Mouse (Mus musculus): ENCODE data around the gene Zg16. TPM values are rescaled to one million over a fixed set of nuclear protein-coding genes. Genes with fewer than 3 reads are reported as not detected.
"Not testable (repeated sequence)": the region's sequence is repeated elsewhere in the genome, so short reads cannot be mapped to it uniquely, and the experiment has no call there.

The Zg16 gene
- polyA plus RNA-seq, 1 experiment from 2014 or later, result not detected

DNA sequence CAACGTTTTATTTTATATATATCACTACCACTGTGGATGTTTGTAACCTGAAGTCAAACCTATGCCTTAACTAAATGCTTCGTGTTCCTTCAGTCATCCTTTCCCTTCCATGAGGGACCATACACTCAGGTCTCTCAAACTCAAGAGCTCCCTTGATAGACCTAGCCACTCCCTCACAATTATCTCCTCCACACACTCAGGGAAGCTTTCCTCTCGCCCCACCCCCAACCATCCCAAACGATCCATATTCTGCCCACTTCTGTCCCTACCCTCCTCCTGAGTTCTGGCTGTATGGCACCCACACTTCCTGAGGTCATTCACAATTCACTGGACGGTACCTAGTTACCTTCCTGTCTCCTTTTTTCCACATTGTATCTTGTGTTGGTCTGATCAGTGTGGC lies 11.4 kb upstream of the Zg16 start:
- no peak for DNase-seq (ENCODE audit: low spot score)
- Histone ChIP-seq H3K4me1 (peaks cover 7% of the 10 kb centered on the region; the same call in 1 of the 2 replicates), H3K27ac (no peak overlapping the region), H3K27me3 (ENCODE audit: insufficient read depth, poor library complexity, severe bottlenecking) (no peaks in the 10 kb centered on the region), H3K9me3 (no peaks in the 10 kb centered on the region), H3K4me3 (no peak overlapping the region), H3K36me3 (no peaks in the 10 kb centered on the region)
- 80% methylated on average over 5 of the region's 5 CpGs for WGBS

DNA sequence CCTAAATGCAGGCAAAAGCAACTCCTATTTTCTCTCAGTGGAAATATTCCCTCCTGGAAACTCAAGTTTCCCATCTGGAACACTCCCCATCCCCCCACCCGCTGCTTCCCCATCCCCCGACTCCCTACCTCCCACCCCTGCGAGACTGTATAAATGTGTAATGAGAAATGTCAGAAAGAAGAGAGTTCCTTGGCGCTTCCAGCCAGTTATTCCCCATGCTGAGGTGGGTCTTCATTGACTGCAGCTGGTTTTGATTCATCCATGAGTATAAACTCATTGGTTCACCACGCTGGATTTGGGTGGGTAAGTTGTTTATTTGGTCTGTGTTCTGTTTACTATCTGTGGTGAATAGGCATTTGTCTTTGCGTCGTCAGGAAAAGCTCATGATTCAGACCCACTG lies 9.3 kb upstream of the Zg16 start:
- Histone ChIP-seq H3K27ac (no peak overlapping the region), H3K9me3 (no peaks in the 10 kb centered on the region), H3K4me3 (no peak overlapping the region), H3K27me3 (ENCODE audit: insufficient read depth, poor library complexity, severe bottlenecking) (no peaks in the 10 kb centered on the region), H3K4me1 (peaks cover 20% of the 10 kb centered on the region), H3K36me3 (no peaks in the 10 kb centered on the region)
- no peak for DNase-seq (ENCODE audit: low spot score)
- WGBS, result 70% methylated on average over 7 of the region's 7 CpGs

DNA sequence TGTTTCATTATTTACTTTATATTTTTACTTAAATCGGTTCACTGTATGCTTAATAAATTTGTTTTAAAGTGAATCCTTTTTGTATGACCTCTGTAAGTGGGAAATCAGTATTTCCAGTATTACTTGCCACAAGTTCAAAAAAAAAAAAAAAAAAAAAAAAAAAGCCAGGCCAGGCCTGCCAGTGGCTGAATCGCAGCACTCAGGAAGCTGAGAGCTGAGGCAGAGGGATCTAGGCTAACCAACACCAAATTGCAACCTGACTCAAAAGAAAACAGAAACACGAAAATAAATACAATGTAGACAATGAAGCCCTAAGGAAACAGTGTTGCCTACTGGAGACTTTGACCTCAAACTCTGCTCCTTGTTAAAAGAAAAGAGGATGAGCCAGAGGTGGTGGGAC lies 6.8 kb upstream of the Zg16 start:
- WGBS, result 76% methylated on average over 3 of the region's 3 CpGs
- Histone ChIP-seq H3K9me3 (no peaks in the 10 kb centered on the region), H3K36me3 (no peaks in the 10 kb centered on the region), H3K4me1 (peaks cover 28% of the 10 kb centered on the region), H3K27me3 (ENCODE audit: insufficient read depth, poor library complexity, severe bottlenecking) (peaks cover 9% of the 10 kb centered on the region; the same call in 1 of the 2 replicates), H3K4me3 (no peak overlapping the region), H3K27ac (no peak overlapping the region)
- DNase-seq (ENCODE audit: low spot score), result no peak

DNA sequence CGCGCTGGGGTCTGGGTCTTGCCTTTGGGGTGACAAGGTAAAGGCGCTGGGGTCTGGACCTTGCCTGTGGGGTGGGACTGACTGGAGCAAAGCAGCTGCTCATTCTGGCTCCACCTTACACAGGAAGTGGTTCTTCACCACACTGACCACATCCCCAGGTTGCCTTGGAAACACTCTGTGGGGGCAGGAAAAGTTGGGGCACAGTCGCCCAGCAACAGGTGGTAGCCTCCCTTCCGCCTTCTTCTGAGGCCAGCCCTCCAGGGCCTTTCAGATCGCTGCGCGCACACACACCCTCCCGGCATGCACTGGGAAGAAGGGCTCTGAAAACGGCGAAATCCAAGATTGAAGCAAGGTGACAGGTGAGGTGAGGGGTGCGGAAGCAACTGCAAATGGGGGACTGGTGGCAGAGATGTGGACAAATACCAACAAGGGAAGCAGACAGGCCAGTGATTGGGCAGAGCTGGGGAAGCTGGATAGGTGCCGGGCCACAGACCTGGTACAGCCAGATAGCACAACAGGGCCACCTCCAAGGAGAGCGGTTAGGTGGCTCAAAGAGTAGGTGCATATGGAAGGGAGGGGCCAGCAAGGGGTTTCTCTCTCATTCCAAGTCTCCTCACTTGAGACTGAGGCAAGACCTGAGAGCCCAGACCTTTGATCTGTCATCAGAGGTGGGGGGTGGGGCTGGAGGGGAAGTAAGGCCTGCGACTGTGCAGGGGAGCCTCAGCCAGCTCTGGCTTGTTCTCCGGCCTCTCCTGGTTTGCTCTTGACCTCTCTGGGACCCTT lies 4.2 kb upstream of the Zg16 start, which contains the start of gene AI467606:
AI467606 (plus strand) TSS at position 246 of the 783 bp plus-strand sequence.
- peaks cover 9% of the 10 kb centered on the region; the same call in 1 of the 2 replicates for H3K27me3 ChIP-seq (ENCODE audit: insufficient read depth, poor library complexity, severe bottlenecking)
- no peaks in the 10 kb centered on the region for H3K36me3 ChIP-seq
- peak within 1 kb of the TSS; percentile 77 for H3K27ac ChIP-seq
- 57% methylated on average over 16 of the region's 16 CpGs for WGBS
- H3K4me1 ChIP-seq, result peaks cover 31% of the 10 kb centered on the region
- DNase-seq (ENCODE audit: low spot score), result no peak
- H3K9me3 ChIP-seq, result no peaks in the 10 kb centered on the region
- H3K4me3 ChIP-seq, result peak within 1 kb of the TSS; percentile 20; the same call in 1 of the 2 replicates

DNA sequence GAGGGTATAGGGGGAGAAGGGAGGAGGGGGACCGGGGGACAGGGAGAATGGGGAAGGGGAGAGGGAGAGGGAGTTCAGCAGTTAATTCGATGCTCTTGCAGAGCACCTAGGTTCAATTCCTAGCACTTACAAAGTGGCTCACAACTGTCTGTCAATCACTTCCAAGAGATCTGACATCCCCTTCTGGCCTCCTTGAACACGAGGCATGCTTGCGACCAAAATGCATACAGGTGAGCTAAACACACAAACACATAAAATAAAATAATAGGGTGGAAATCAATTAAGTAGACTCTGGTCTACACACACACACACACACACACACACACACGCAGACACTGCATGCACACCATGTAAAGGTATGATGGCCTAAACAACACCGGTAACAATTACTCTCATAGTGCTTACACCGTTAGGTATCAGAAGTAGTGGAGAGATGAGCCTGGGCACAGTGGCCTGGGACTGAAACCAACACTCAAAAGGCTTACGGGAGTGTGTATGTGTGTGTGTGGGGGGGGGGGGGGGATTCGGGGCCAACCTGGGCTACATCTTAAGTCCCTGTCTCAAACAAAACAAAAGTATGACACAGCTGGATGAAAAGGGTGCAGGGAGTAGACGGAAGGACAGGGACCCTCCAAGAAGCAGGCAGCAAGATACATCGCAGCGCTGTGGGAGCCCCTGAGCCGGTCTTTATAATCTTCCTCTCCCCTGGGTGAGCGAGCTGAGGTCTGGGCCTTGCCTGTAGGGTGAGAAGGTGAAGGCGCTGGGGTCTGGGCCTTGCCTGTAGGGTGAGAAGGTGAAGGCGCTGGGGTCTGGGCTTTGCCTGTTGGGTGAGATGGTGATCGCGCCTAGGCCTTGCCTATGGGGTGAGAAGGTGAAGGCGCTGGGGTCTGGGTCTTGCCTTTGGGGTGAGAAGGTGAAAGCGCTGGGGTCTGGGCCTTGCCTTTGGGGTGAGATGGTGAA lies 3.3 kb upstream of the Zg16 start:
- no peak overlapping the region; the same call in 1 of the 2 replicates for H3K4me3 ChIP-seq

DNA sequence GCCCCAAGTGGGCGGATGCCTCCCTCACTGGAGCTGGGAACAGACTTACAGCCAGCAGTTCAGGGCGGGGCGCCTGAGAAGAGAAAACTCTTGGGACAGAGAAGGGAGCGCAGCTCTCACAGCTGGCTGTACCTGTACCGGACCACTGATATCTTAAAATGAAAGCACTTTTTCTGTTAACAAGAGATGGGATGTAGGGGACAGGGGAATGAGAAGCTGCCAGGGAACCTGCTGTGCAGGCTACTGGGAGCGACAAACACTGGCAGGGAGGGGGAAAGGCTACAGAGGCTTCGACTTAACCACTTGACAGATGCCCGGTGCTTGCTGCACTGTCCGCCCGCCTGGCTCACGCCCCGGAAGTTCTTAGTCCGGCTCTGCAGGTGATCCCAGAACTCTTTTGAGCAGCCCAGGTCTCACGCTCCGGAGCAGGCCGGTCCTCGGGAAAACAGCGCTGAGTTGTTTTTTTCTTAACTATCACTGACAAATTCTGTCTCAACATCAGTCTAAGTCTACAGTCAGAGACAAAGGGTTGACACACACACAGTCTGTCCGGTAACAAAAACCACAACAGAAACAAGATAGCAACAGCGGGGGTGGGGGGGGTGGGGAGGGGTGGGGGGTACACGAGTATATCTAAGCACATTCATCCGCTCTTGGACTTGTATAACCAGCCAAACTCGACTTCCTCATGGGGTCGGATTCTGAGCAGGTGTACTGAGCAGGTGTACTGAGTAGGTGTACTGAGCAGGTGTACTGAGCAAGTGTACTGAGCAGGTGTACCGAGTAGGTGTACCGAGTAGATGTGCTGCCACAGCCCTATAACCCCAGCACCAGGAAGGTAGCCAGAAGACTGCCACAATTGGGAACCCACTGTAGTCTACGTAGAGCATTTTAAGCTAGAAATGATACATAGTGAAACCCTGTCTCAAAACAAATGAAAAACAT lies 2.0 kb upstream of the Zg16 start:
- H3K4me1 ChIP-seq, result peaks cover 35% of the 10 kb centered on the region
- H3K36me3 ChIP-seq, result no peaks in the 10 kb centered on the region
- peaks cover 9% of the 10 kb centered on the region; the same call in 1 of the 2 replicates for H3K27me3 ChIP-seq (ENCODE audit: insufficient read depth, poor library complexity, severe bottlenecking)
- H3K27ac ChIP-seq, result peak overlapping the region; percentile 80
- 20% methylated on average over 27 of the region's 27 CpGs for WGBS
- DNase-seq (ENCODE audit: low spot score), result no peak
- H3K4me3 ChIP-seq, result peak overlapping the region; percentile 53
- no peaks in the 10 kb centered on the region for H3K9me3 ChIP-seq

More for the DNA sequence above, 3.3 kb upstream of the Zg16 start:
- no peaks in the 10 kb centered on the region for H3K9me3 ChIP-seq
- H3K4me1 ChIP-seq, result peaks cover 34% of the 10 kb centered on the region
- peaks cover 9% of the 10 kb centered on the region; the same call in 1 of the 2 replicates for H3K27me3 ChIP-seq (ENCODE audit: insufficient read depth, poor library complexity, severe bottlenecking)
- DNase-seq (ENCODE audit: low spot score), result no peak
- 78% methylated on average over 20 of the region's 20 CpGs for WGBS
- H3K36me3 ChIP-seq, result no peaks in the 10 kb centered on the region
- H3K27ac ChIP-seq, result peak overlapping the region; percentile 77; the same call in 1 of the 2 replicates

DNA sequence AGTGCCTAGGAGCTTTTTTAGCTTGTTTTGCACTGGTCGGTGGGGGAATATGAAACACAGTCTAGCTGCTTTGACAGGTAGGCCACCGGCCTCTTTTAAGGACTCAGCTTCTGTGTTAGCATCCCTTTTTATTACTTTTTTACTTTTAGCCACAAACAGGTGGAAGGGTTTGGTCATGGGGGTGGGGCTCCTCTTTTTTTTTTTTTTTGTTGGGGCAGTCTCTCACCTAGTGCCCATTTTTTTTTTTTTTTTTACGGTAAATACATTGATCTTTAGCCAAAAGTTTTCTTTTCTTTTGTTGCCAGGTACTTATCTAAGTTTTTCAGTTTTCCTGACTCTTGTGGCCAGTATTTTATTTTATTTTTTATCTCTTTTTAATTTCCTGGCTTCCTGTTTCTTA lies 955 bp upstream of the Zg16 start:
- Histone ChIP-seq H3K27me3 (ENCODE audit: insufficient read depth, poor library complexity, severe bottlenecking) (peaks cover 9% of the 10 kb centered on the region; the same call in 1 of the 2 replicates), H3K4me3 (no peak overlapping the region), H3K27ac (no peak overlapping the region), H3K4me1 (peaks cover 35% of the 10 kb centered on the region), H3K9me3 (no peaks in the 10 kb centered on the region), H3K36me3 (no peaks in the 10 kb centered on the region)
- WGBS, result 83% methylated on average over 3 of the region's 3 CpGs
- no peak for DNase-seq (ENCODE audit: low spot score)

DNA sequence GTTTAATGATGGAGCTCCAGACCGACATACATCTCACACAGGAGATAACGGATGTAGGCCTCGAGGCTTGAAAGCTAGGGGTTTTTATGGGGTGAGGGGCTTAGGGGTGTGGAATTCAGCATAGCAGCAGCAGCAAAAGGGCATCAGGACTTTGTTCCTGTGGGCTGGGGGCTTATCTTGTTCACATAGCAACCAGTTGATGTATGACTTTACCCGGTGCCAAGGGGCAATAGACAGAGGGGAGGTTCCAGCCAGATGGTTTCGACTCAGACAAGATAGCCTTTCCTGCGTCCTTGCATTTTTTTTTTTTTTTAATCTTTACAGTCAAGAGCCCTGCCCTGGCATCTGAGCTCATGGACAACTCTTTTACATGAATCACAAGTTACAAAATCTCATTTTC lies 1.4 kb downstream of the Zg16 start:
- not testable (repeated sequence) for DNase-seq (ENCODE audit: low spot score); H3K4me3 ChIP-seq; H3K27me3 ChIP-seq (ENCODE audit: insufficient read depth, poor library complexity, severe bottlenecking); H3K9me3 ChIP-seq; H3K27ac ChIP-seq; H3K36me3 ChIP-seq
- 34% methylated on average over 6 of the region's 6 CpGs for WGBS
- H3K4me1 ChIP-seq, result peaks cover 14% of the 10 kb centered on the region

DNA sequence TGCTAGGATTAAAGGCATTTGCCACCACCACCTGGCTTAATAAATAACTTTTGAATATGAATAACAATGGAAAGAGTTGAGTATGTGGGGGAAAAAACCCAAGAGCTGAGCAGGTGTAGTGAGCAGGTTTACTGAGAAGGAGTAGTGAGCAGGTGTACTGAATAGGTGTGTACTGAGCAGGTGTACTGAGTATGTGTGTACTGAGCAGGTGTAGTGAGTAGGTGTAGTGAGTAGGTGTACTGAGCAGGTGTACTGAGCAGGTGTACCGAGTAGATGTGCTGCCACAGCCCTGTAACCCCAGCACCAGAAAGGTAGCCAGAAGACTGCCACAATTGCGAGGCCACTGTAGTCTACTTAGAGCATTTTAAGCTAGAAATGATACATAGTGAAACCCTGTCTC lies 2.3 kb downstream of the Zg16 start:
- no peaks in the 10 kb centered on the region for H3K36me3 ChIP-seq
- 74% methylated on average over 2 of the region's 2 CpGs for WGBS
- peaks cover 18% of the 10 kb centered on the region for H3K4me1 ChIP-seq

DNA sequence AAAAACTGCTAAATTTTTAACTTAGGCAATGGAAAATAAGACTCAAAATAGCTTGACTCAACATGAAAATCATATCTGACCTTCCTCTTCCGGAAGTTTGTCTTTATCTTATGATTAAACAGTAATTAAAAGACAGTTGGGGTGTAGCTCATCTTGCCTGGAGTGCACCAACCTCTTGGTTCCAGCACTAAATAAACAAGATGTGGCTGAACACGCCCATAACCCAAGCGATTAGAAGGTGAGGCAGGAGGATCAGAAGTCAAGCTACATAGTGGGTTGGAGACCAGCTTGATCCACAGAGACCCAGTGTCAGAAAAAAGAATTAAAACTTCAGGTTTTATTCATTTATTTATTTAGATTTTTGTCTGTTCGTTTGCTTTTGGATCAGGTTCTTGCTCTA lies 3.4 kb downstream of the Zg16 start:
- 80% methylated on average over 4 of the region's 4 CpGs for WGBS
- Histone ChIP-seq H3K4me3 (no peak overlapping the region), H3K27ac (no peak overlapping the region), H3K36me3 (no peaks in the 10 kb centered on the region), H3K4me1 (peaks cover 9% of the 10 kb centered on the region), H3K9me3 (no peaks in the 10 kb centered on the region), H3K27me3 (ENCODE audit: insufficient read depth, poor library complexity, severe bottlenecking) (no peaks in the 10 kb centered on the region)
- no peak for DNase-seq (ENCODE audit: low spot score)

More for the DNA sequence above, 2.3 kb downstream of the Zg16 start:
- Histone ChIP-seq H3K27ac (no peak overlapping the region), H3K27me3 (ENCODE audit: insufficient read depth, poor library complexity, severe bottlenecking) (no peaks in the 10 kb centered on the region), H3K9me3 (no peaks in the 10 kb centered on the region), H3K4me3 (no peak overlapping the region)
- DNase-seq (ENCODE audit: low spot score), result no peak

DNA sequence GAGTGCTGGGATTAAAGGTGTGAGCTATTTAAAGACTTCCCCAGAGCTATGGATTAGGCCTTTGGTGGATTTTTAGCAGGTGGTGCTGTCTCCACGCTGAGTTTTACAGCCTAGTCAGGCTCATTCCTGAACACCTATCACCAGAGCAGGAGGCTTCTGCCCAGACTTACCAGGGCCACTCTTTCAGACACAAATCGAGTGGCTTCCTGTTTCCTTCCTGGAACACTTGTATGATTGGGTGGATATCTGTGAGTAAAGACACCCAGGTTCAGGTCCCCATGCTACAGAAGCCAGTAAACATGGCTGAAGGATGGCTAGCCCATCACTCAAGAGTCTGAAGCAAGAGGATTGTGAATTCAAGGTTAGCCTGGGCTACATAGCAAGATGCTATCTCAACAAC lies 4.1 kb downstream of the Zg16 start:
- Histone ChIP-seq H3K4me3 (no peak overlapping the region), H3K27ac (no peak overlapping the region), H3K9me3 (no peaks in the 10 kb centered on the region), H3K4me1 (0 out of 2 replicates have a peak, but pooled peaks cover 8% of the 10 kb centered on the region), H3K27me3 (ENCODE audit: insufficient read depth, poor library complexity, severe bottlenecking) (no peaks in the 10 kb centered on the region), H3K36me3 (no peaks in the 10 kb centered on the region)
- WGBS, result 47% methylated on average over 2 of the region's 2 CpGs
- DNase-seq (ENCODE audit: low spot score), result no peak

DNA sequence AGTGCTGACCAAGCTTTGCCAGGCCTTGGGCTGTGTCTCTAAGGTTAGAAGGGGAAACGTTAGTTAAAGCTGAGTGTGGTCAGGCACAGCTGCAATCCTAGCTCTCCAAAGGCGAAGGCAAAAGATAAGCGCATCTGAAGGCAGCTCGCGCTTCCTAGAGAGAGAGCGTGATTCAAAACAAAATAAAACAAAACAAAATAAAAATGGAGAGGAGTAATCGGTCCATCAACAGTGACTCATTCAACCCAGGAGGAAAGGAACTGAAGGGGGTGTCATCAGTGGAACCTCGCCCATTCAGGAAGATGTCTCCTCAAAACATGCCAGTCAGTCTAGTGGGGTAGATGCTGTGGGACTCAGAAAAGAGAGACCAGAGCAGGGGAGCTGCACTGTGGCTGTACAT lies 4.9 kb downstream of the Zg16 start:
- Histone ChIP-seq H3K4me1 (0 out of 2 replicates have a peak, but pooled peaks cover 8% of the 10 kb centered on the region), H3K27ac (no peak overlapping the region), H3K9me3 (no peaks in the 10 kb centered on the region), H3K27me3 (ENCODE audit: insufficient read depth, poor library complexity, severe bottlenecking) (no peaks in the 10 kb centered on the region), H3K4me3 (no peak overlapping the region), H3K36me3 (no peaks in the 10 kb centered on the region)
- no peak for DNase-seq (ENCODE audit: low spot score)
- WGBS, result 60% methylated on average over 8 of the region's 8 CpGs
